Mouse (Mus musculus) layer of hippocampus, adult 11-12 months (tissue): ENCODE measurements around the gene Scgb1b27.
A peak's percentile ranks its signal among the peaks of the same experiment; 100 is the strongest.
"Not testable (repeated sequence)": the region's sequence is repeated elsewhere in the genome, so short reads cannot be mapped to it uniquely, and the experiment has no call there.

Experiments
- DNase-seq: peaks from one replicate; pipeline ENCODE4 v3.0.0; 2022; ENCODE audit warnings: low spot score

Gene Scgb1b27

DNA sequence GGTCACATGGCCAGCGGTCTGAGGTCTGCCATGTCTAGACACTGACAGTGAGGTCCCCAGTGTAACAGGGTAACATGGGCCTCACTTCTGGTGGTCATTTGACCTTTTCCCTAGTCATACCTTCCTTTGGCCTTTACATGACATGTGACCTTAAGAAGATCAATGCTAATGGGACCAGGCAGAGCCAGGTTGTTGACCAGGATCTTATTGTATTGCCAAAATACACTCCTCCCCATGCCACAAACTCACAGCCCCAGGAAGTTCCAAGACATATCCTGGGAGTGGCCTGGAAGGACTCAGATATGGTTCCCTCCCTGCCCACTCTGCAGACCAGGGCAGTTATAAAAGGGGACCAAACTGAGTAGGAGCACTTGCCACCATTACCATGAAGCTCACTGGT is at the start of gene Scgb1b27:
Gene Scgb1b27 (plus strand): TSS at position 301 of the 400 bp plus-strand sequence.
- DNase-seq = not testable (repeated sequence)

DNA sequence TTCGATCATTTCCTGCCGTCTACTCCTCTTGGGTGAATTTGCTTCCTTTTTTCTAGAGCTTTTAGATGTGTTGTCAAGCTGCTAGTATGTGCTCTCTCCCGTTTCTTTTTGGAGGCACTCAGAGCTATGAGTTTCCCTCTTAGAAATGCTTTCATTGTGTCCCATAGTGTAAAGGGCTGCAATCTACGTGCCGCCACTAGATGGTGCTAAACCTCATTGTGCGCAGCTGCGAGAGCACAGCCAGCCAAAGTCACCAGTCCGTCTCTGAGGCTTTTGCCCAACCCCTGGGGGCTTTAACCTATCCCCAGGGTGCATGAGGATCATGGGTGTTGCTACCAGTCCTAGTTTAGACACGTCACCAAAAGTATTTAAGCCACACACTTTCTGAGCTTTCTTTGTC is 39.0 kb upstream of the Scgb1b27 start:
- peak; percentile 20 for DNase-seq

DNA sequence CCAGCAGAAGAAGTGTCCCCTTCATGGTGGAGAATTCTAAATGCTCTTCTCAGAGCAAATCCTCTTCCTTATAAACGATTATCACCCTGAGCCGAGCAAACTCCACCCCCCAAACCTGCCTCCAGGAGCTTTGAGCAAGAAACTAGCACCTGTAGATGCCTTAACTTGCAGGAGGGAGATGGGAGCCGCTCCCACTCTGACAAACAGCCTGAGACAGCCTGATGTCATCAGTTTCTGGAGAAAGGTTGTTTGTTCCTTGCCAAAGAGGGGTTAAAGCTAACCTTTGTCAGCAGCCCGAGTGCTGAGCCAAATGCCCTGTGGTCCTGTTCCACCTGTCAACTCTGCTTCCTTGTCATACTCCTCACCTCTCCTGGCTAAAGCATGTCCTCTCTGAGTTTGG is 7.4 kb upstream of the Scgb1b27 start, which contains the start of gene Scgb2b27:
Gene Scgb2b27 (minus strand): TSS at position 101 of the 400 bp plus-strand sequence.
- DNase-seq = no peak

DNA sequence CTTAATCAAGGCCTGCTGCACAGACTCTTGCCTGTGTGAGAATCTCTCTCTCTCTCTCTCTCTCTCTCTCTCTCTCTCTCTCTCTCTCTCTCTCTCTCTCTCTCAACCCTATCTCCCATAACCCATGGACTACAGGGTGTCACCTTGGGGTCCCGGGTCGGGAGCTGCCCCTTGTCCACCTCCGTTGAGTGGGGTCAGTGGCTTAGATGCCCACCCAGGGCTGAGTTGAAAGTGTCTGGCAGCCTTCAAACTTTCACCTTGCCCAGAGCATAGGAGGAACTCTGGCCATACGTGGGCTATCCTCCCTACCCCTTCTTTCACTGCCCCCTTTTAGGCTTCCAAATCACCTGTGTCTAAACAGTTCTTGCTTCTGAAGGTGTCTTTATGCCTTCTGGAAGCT is 4.4 kb downstream of the Scgb1b27 start:
- no peak for DNase-seq

DNA sequence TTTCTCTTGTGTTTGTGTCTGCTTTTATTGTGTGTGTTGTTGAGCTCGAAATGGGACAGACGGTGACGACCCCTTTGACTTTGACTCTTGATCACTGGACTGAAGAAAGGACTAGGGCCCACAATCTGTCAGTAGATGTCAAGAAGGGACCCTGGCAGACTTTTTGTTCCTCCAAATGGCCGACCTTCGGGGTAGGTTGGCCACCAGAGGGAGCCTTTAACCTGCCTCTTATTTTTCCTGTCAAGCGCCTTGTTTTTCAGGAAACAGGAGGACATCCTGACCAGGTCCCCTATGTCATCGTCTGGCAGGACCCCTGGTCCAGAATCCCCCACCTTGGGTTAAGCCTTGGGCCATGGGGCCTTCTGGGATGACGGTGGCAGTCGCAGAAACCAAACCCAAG is 5.9 kb downstream of the Scgb1b27 start:
- DNase-seq = not testable (repeated sequence)

DNA sequence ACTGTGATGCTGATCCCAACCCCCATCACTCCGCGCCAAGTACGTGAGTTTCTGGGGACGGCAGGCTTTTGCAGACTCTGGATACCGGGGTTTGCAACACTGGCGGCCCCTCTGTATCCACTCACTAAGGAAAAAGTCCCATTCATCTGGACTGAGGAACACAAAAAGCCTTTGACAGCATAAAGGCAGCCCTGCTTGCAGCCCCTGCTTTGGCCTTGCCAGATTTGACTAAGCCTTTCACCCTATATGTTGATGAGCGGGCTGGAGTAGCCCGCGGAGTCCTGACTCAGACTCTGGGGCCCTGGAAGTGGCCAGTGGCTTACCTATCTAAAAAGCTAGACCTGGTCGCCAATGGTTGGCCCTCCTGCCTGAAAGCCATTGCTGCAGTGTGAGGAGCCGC is 8.7 kb downstream of the Scgb1b27 start:
- DNase-seq = no peak

DNA sequence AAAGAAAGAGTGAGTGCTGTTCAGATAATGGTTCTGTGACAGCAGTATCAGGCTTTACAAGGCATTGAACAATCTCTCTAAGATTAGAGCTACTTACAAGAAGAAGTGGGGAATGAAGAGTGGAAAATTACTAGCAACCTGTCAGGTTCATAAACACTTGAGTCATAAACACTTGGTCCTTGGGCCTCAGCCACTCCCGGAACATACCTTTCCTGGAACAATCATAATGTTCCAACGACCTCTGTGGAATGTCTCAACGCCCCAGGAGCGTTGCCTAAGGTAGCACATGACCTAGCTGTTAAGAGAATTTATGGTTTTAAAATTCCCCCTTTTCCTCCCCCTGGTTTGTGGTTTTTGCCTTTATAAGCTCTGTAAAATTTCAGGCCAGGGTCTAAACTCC is 13.3 kb downstream of the Scgb1b27 start:
- not testable (repeated sequence) for DNase-seq

DNA sequence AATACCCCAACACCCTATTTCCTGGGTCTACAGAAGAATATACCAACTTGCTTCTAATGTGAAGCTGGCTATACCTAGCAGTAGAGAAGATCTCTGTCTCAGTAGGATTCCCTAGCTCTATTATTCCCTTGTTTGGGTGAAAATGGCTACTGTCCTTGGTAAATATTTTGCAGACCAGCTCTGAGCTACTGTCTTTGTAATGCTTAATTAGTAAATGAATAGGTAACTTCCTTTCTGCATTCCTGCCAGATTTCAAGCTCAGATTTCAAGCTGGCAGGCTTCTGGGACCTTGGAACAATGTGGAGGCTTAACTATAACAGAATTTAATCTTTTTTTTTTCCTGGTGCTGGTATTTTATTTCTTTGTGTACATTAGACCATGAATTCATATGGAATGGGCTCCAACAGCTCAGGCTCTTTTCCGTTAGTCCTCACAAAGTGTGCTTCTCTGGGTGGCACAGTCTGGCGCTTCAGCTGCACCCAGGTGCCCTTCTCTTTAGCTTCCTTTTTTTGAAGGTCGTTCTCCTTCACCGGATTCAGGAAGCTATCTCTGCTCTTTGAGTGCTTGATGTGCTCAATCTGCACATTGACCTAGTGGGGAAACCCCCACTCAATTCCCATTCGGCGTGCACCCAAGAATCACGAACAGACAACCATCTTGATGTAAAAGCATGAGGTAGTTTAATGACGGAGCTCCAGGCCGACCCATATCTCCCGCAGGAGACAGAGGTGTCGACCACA is 15.0 kb downstream of the Scgb1b27 start:
- not testable (repeated sequence) for DNase-seq

DNA sequence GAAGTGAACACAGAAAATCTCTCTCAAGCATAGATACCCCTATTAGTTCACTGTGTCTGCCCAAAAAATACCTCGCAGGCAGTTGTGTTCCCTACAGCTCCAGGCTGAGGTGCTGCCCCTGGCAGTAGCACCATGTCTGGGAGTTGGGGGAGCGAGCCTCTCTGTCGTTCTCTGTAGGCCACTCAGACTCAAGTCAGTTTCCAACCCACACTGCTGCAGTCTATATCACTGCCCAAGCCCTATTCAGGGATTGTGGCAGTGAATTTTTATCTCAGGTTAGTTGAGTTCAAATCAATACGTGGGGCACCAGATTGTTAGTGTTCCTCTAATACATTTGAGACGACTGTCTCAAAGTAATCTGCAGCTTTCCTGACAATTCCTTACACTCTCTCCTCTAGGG is 46.8 kb downstream of the Scgb1b27 start:
- not testable (repeated sequence) for DNase-seq
